Mouse (Mus musculus): Measurements from ENCODE around the gene Mcur1. TPM values are rescaled to one million over a fixed set of nuclear protein-coding genes. Genes with fewer than 3 reads are reported as not detected.

Mcur1 gene
- polyA plus RNA-seq, 1 experiment, result 40.0 TPM

DNA sequence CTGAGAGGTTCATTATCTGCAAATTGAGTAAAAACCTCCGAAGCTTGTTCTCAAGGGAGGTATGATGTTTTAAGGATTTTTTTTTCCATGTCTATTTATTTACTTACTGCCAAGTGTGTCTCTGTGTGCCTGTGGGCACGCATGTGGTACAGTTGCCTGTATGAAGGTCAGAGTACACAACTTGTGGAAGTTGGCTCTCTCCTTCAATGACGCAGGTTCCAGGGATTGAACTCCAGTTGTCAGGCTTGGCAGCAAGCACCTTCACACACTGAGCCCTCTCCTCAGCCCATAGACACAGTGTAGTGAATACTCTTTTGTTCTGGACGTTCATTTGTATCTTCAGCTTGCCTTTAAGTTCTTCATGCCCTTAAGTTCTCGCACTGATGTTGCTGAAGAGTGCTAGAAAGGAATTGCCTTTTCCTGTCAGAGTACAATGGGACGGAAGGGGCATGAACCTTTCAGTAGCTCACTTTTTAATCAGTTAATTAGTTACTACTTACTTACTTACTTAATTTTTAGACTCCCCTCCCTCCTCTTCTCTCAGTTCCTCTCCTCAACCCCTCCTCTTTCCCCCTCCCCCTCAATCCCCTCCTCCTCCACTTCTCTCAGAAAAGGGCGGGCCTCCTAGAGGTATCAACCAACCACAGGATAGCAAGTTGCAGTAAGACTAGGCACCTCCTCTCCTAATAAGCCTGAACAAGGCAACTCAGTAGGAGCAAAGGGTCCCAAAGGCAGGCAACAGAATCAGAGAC is 60.1 kb downstream of the Mcur1 start:
- no peak overlapping the region for H3K27ac ChIP-seq (ENCODE audit: insufficient read depth, low read depth, low read length)

DNA sequence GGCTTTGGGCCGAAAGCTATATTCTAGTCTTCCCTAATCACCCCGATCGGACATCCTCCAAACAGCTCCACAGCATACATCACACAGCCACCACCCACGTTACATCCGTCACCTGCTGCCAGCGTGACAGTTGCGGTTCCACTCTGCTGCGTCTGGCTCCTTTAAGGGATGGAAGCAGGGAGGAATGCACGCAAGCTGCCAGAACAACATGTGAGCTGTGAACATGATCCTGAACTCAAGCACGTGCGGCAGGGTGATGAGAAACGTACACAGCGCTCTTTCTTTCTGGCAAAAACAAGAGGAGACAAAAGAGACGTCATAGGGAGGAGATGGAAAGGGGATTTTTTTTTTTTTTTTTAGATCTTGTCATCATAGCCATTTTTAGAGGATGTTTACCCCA is 61.1 kb downstream of the Mcur1 start:
- Histone ChIP-seq H3K4me3 (ENCODE audit: insufficient read depth, low read length) (no peak overlapping the region), H3K27ac (ENCODE audit: insufficient read depth, low read depth, low read length) (no peak overlapping the region), H3K4me1 (ENCODE audit: control insufficient read depth, insufficient read depth, low read length) (peaks cover 14% of the 10 kb centered on the region)
- TF ChIP-seq CTCF (IDR thresholded peaks at IDR 0.05; ENCODE audit: low read depth, low read length), result no peak
- TF ChIP-seq POLR2A (IDR thresholded peaks at IDR 0.05; ENCODE audit: borderline replicate concordance, low read depth, low read length), result no peak

More for the DNA sequence above, 60.1 kb downstream of the Mcur1 start:
- TF ChIP-seq POLR2A (IDR thresholded peaks at IDR 0.05; ENCODE audit: borderline replicate concordance, low read depth, low read length) (no peak), CTCF (IDR thresholded peaks at IDR 0.05; ENCODE audit: low read depth, low read length) (no peak)
- Histone ChIP-seq H3K4me1 (ENCODE audit: control insufficient read depth, insufficient read depth, low read length) (peaks cover 14% of the 10 kb centered on the region), H3K4me3 (ENCODE audit: insufficient read depth, low read length) (no peak overlapping the region)

DNA sequence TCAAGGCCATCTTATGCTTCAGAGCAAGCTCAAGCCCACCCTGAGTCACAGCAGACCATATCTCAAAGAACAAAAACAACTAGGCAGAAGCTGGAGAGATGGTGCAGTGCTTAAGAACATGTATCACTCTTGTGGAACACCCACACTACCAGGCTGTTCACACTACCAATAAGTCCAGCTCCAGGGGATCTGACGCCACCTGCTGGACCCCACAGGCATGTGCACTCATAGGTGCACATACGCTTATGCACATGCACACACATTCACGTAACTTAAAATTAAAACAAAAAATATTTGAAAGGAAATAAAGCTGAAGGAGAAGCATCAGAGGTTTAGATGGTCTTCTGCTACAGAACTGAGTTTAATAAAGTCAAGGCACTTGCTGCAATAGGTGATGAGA is 62.2 kb downstream of the Mcur1 start:
- no peak overlapping the region for H3K4me3 ChIP-seq (ENCODE audit: insufficient read depth, low read length)
- TF ChIP-seq POLR2A (IDR thresholded peaks at IDR 0.05; ENCODE audit: borderline replicate concordance, low read depth, low read length), result no peak
- no peak overlapping the region for H3K27ac ChIP-seq (ENCODE audit: insufficient read depth, low read depth, low read length)
- H3K4me1 ChIP-seq (ENCODE audit: control insufficient read depth, insufficient read depth, low read length), result peaks cover 18% of the 10 kb centered on the region

DNA sequence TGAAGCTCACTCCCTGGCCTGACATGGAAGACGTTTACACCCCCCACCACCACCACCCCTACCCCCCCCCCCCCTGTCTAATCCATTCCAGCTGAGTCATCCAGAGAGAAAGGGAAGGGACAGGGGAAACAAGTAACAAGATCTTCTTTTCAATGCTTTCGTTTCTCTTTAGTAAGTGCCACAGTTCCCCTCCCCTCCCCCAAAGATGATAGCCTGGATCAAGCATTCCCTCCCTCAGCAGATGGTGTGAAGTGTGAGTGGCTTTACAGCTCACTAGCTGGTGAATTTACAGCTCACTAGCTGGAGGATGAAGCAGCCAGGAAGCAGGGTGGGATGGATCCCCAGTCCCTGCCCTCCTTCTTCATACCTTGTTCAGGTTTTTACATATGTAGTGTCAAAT is 63.3 kb downstream of the Mcur1 start:
- Histone ChIP-seq H3K4me1 (ENCODE audit: control insufficient read depth, insufficient read depth, low read length) (peaks cover 22% of the 10 kb centered on the region), H3K4me3 (ENCODE audit: insufficient read depth, low read length) (no peak overlapping the region), H3K27ac (ENCODE audit: insufficient read depth, low read depth, low read length) (peak overlapping the region; percentile 84)
- no peak for TF ChIP-seq POLR2A (IDR thresholded peaks at IDR 0.05; ENCODE audit: borderline replicate concordance, low read depth, low read length)
- TF ChIP-seq CTCF (IDR thresholded peaks at IDR 0.05; ENCODE audit: low read depth, low read length), result no peak

DNA sequence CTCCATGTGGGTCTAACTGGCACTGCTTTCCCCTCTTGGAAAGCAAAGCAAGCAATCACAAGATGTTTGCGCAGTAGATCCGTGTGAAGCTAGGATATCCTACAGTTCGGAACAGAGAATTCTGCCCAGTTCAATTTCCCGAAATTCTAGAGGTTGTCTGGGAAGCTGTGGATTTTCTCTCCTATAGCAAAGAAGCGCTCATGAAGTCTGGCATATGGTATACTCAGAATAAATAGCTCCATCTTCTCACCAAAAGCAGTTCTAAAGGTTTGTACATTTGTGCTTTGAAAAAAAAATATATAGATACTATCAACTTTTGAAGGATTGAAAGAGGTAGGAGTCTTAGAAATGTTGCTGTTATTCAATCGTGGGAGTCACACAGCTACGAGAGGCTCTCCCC is 64.3 kb downstream of the Mcur1 start:
- Histone ChIP-seq H3K4me3 (ENCODE audit: insufficient read depth, low read length) (no peak overlapping the region), H3K27ac (ENCODE audit: insufficient read depth, low read depth, low read length) (no peak overlapping the region), H3K4me1 (ENCODE audit: control insufficient read depth, insufficient read depth, low read length) (peaks cover 22% of the 10 kb centered on the region)
- TF ChIP-seq CTCF (IDR thresholded peaks at IDR 0.05; ENCODE audit: low read depth, low read length), result no peak
- no peak for TF ChIP-seq POLR2A (IDR thresholded peaks at IDR 0.05; ENCODE audit: borderline replicate concordance, low read depth, low read length)

DNA sequence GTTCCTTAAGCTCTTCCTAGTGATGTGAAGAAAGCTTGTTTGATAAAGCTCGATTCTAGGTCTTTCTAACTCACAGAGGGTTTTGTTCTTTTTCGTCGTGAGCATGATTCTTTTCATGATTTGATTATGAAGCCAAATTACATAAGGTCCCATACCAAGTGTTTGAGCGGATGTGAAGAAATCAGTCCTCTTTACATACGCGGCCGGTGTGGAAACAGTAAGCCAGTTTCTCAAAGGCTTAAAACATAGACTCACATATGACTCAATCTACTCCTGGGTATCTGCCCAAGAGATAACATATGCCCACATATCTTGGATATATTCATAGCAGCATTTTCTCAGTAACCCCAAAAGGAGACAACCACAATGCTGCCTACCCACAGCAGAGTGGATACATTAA is 66.3 kb downstream of the Mcur1 start:
- Histone ChIP-seq H3K27ac (ENCODE audit: insufficient read depth, low read depth, low read length) (no peak overlapping the region), H3K4me3 (ENCODE audit: insufficient read depth, low read length) (no peak overlapping the region), H3K4me1 (ENCODE audit: control insufficient read depth, insufficient read depth, low read length) (peaks cover 22% of the 10 kb centered on the region)
- TF ChIP-seq POLR2A (IDR thresholded peaks at IDR 0.05; ENCODE audit: borderline replicate concordance, low read depth, low read length) (no peak), CTCF (IDR thresholded peaks at IDR 0.05; ENCODE audit: low read depth, low read length) (no peak)

DNA sequence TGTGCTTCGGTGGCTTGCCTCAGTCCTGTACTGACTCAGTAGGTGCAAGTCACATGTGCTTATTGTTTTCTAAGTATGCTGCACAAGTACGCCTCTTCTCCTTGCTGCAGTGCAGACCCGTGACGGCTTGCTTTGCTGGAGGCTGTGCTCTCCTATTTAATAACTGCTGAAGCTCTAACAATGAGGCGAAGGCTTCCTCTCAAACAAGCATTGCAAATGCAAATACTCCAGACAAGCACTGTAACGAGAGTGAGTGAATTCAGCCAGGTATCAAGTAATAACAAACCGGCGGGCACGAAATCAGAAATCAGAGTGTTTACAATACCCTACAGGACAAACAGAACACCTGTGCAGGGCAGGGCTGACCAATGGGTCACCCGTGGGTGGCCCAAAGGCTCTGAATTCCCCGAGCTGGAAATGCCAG is 66.9 kb downstream of the Mcur1 start:
- H3K4me3 ChIP-seq (ENCODE audit: insufficient read depth, low read length), result no peak overlapping the region
- H3K4me1 ChIP-seq (ENCODE audit: control insufficient read depth, insufficient read depth, low read length), result peaks cover 22% of the 10 kb centered on the region
- no peak overlapping the region for H3K27ac ChIP-seq (ENCODE audit: insufficient read depth, low read depth, low read length)
- no peak for TF ChIP-seq POLR2A (IDR thresholded peaks at IDR 0.05; ENCODE audit: borderline replicate concordance, low read depth, low read length)
- TF ChIP-seq CTCF (IDR thresholded peaks at IDR 0.05; ENCODE audit: low read depth, low read length), result no peak

Other genes with a start within 250 kb of the Mcur1 start
- gene Sirt5, start 194.7 kb downstream of the Mcur1 start, polyA plus RNA-seq (2012; ENCODE audit: insufficient read depth, insufficient read length, missing spikeins), result 6.7 and 8.3 TPM in 2 replicates
- 81.1 and 96.7 TPM in 2 replicates for gene Nol7, start 161.8 kb downstream of the Mcur1 start, polyA plus RNA-seq (2012; ENCODE audit: insufficient read depth, insufficient read length, missing spikeins)
- gene Ranbp9, start 78.9 kb downstream of the Mcur1 start, polyA plus RNA-seq (2012; ENCODE audit: insufficient read depth, insufficient read length, missing spikeins), result 67.9 and 82.6 TPM in 2 replicates
- gene Rnf182, start 55.5 kb upstream of the Mcur1 start, polyA plus RNA-seq (2012; ENCODE audit: insufficient read depth, insufficient read length, missing spikeins), result not detected in 2 replicates
- 43.3 and 44.5 TPM in 2 replicates for gene Cd83, start 224.6 kb upstream of the Mcur1 start, polyA plus RNA-seq (2012; ENCODE audit: insufficient read depth, insufficient read length, missing spikeins)